Comparison of ENCODE assay signal across 18 mouse cellular contexts in the genomic region with DNA sequence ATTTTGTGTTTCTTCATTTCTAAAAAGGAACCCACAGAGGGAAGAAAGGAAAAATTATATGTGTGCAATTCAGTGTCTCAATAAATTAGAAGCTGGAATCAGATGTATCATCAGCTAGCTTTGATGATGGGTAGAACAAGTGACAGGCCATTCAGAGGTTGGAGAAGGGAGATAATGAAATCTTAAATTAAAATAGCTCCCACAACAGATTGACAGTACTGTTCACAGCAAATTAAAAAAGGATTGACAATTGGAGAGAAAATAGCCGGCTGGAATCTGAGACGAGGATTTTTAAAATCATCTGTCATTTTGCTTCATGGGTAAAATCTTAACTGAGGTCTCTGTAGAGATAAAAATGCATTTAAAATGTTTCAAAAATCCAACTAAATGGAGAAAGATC.
A peak's percentile ranks its signal among the peaks of the same experiment; 100 is the strongest.
DNase-seq lines count a peak whose midpoint lies in the region; ATAC-seq lines count a peak whose summit lies in the region.
"Had no signal": no experiment of that assay in that cellular context is flagged by ENCODE, and none has a peak within 500 bp of the region (broad histone marks: within the 10 kb centered on the region; RNA-seq: fewer than 3 reads in every experiment).

No protein-coding gene starts in this region.

- H3K36me3 ChIP-seq in forebrain, embryonic 14.5 days (ENCODE audit: control insufficient read depth, insufficient read depth, low read length), result no peaks in the 10 kb centered on the region
- H3K36me3 ChIP-seq in forebrain, embryonic 10.5 days (replicated peaks), result no peaks in the 10 kb centered on the region
- no peaks in the 10 kb centered on the region for H3K36me3 ChIP-seq in hindbrain, embryonic 15.5 days
- H3K36me3 ChIP-seq in hindbrain, embryonic 16.5 days (ENCODE audit: control insufficient read depth, insufficient read depth, low read length), result no peaks in the 10 kb centered on the region
- no peaks in the 10 kb centered on the region for H3K36me3 ChIP-seq in midbrain, embryonic 14.5 days (ENCODE audit: control insufficient read depth, insufficient read depth, low read length)
- H3K36me3 ChIP-seq in midbrain, embryonic 11.5 days (ENCODE audit: control insufficient read depth, insufficient read depth, low read length), result no peaks in the 10 kb centered on the region
- H3K36me3 ChIP-seq: embryonic facial prominence, embryonic 15.5 days; heart, embryonic 12.5 days; hindbrain, embryonic 12.5 days had no signal

- H3K9ac ChIP-seq in forebrain, embryonic 14.5 days (ENCODE audit: low read length), result no peak overlapping the region
- no peak overlapping the region for H3K9ac ChIP-seq in hindbrain, embryonic 15.5 days
- H3K9ac ChIP-seq in hindbrain, embryonic 16.5 days (ENCODE audit: low read depth, low read length), result no peak overlapping the region
- no peak overlapping the region for H3K9ac ChIP-seq in midbrain, embryonic 14.5 days (replicated peaks; ENCODE audit: low read length)
- H3K9ac ChIP-seq in midbrain, embryonic 11.5 days (ENCODE audit: low read length), result no peak overlapping the region
- H3K9ac ChIP-seq: embryonic facial prominence, embryonic 15.5 days; heart, embryonic 12.5 days; hindbrain, embryonic 12.5 days had no signal

- peak; percentile 54; the same call in 1 of the 2 replicates for ATAC-seq in forebrain, embryonic 14.5 days
- ATAC-seq in hindbrain, embryonic 15.5 days (ENCODE audit: low FRiP score, low read depth), result no peak
- ATAC-seq in hindbrain, embryonic 16.5 days, result no peak
- ATAC-seq in midbrain, embryonic 14.5 days (ENCODE audit: low FRiP score, low TSS enrichment), result no peak
- ATAC-seq in midbrain, embryonic 11.5 days (ENCODE audit: low FRiP score), result no peak
- ATAC-seq: inflammation-experienced regulatory T-cells, adult 6 months; intestine, postnatal 0 days had no signal

- no peak overlapping the region for H3K4me3 ChIP-seq in forebrain, embryonic 14.5 days (ENCODE audit: low read depth, low read length)
- H3K4me3 ChIP-seq in forebrain, embryonic 10.5 days, result no peak overlapping the region
- no peak overlapping the region for H3K4me3 ChIP-seq in hindbrain, embryonic 15.5 days
- no peak overlapping the region for H3K4me3 ChIP-seq in hindbrain, embryonic 16.5 days (ENCODE audit: low read length)
- no peak overlapping the region for H3K4me3 ChIP-seq in midbrain, embryonic 14.5 days (replicated peaks; ENCODE audit: low read depth, low read length)
- no peak overlapping the region for H3K4me3 ChIP-seq in midbrain, embryonic 11.5 days (ENCODE audit: low read depth, low read length)
- H3K4me3 ChIP-seq: embryonic facial prominence, embryonic 15.5 days; erythroblast, embryonic 14.5 days; gastrocnemius, adult 2 months; heart, embryonic 12.5 days; hindbrain, embryonic 12.5 days had no signal

- H3K27me3 ChIP-seq in forebrain, embryonic 14.5 days (replicated peaks; ENCODE audit: control insufficient read depth, insufficient read depth, low read length), result no peaks in the 10 kb centered on the region
- no peaks in the 10 kb centered on the region for H3K27me3 ChIP-seq in forebrain, embryonic 10.5 days (ENCODE audit: poor library complexity, severe bottlenecking)
- no peaks in the 10 kb centered on the region for H3K27me3 ChIP-seq in hindbrain, embryonic 15.5 days
- H3K27me3 ChIP-seq in hindbrain, embryonic 16.5 days (replicated peaks; ENCODE audit: control insufficient read depth, insufficient read depth, low read length), result no peaks in the 10 kb centered on the region
- H3K27me3 ChIP-seq in midbrain, embryonic 14.5 days (ENCODE audit: control insufficient read depth, insufficient read depth, low read length), result no peaks in the 10 kb centered on the region
- no peaks in the 10 kb centered on the region for H3K27me3 ChIP-seq in midbrain, embryonic 11.5 days (ENCODE audit: control insufficient read depth, insufficient read depth, low read length)
- H3K27me3 ChIP-seq: embryonic facial prominence, embryonic 15.5 days; heart, embryonic 12.5 days; hindbrain, embryonic 12.5 days had no signal

- peak; percentile 29 for DNase-seq in forebrain, embryonic 14.5 days (ENCODE audit: low spot score)
- DNase-seq in forebrain, embryonic 10.5 days (ENCODE audit: extremely low spot score, low spot score), result no peak
- DNase-seq in midbrain, embryonic 14.5 days, result no peak
- DNase-seq in midbrain, embryonic 11.5 days (ENCODE audit: low spot score, missing footprints), result no peak
- DNase-seq in adrenal gland, postnatal 4 days (ENCODE audit: low spot score in 2 of 2), result no peak
- DNase-seq: adrenal gland, postnatal 10 days; cerebellum, adult 2 months; cerebellum, postnatal 10 days; gastrocnemius, adult 2 months; gastrocnemius, postnatal 25 days had no signal

- no peak overlapping the region for H3K4me2 ChIP-seq in forebrain, embryonic 14.5 days (ENCODE audit: low read length)
- no peak overlapping the region for H3K4me2 ChIP-seq in hindbrain, embryonic 15.5 days
- H3K4me2 ChIP-seq in hindbrain, embryonic 16.5 days (ENCODE audit: low read length), result no peak overlapping the region
- H3K4me2 ChIP-seq in midbrain, embryonic 14.5 days (ENCODE audit: low read length), result no peak overlapping the region
- no peak overlapping the region for H3K4me2 ChIP-seq in midbrain, embryonic 11.5 days
- H3K4me2 ChIP-seq: embryonic facial prominence, embryonic 15.5 days; heart, embryonic 12.5 days; hindbrain, embryonic 12.5 days had no signal

- WGBS in forebrain, embryonic 14.5 days, result 33% methylated on average over 2 of the region's 2 CpGs
- WGBS in forebrain, embryonic 10.5 days, result 86% methylated on average over 2 of the region's 2 CpGs
- WGBS in hindbrain, embryonic 15.5 days, result 30% methylated on average over 2 of the region's 2 CpGs
- 29% methylated on average over 2 of the region's 2 CpGs for WGBS in hindbrain, embryonic 16.5 days
- WGBS in midbrain, embryonic 14.5 days, result 15% methylated on average over 2 of the region's 2 CpGs
- WGBS in midbrain, embryonic 11.5 days, result 67% methylated on average over 2 of the region's 2 CpGs

- no peaks in the 10 kb centered on the region for H3K9me3 ChIP-seq in forebrain, embryonic 14.5 days (replicated peaks; ENCODE audit: control insufficient read depth, low read length)
- no peaks in the 10 kb centered on the region for H3K9me3 ChIP-seq in forebrain, embryonic 10.5 days
- no peaks in the 10 kb centered on the region for H3K9me3 ChIP-seq in hindbrain, embryonic 15.5 days
- H3K9me3 ChIP-seq in hindbrain, embryonic 16.5 days (ENCODE audit: control insufficient read depth, low read length), result no peaks in the 10 kb centered on the region
- no peaks in the 10 kb centered on the region for H3K9me3 ChIP-seq in midbrain, embryonic 14.5 days (ENCODE audit: control insufficient read depth, low read length)
- H3K9me3 ChIP-seq in midbrain, embryonic 11.5 days (ENCODE audit: control insufficient read depth, low read length), result no peaks in the 10 kb centered on the region
- H3K9me3 ChIP-seq: embryonic facial prominence, embryonic 15.5 days; heart, embryonic 12.5 days; hindbrain, embryonic 12.5 days had no signal

- peaks cover 3% of the 10 kb centered on the region; the same call in 1 of the 2 replicates for H3K4me1 ChIP-seq in forebrain, embryonic 14.5 days (ENCODE audit: control insufficient read depth, insufficient read depth, low read length)
- peaks cover 8% of the 10 kb centered on the region for H3K4me1 ChIP-seq in forebrain, embryonic 10.5 days
- no peaks in the 10 kb centered on the region for H3K4me1 ChIP-seq in hindbrain, embryonic 15.5 days (replicated peaks)
- H3K4me1 ChIP-seq in hindbrain, embryonic 16.5 days (ENCODE audit: control insufficient read depth, insufficient read depth, low read depth, low read length), result no peaks in the 10 kb centered on the region
- 0 out of 2 replicates have a peak, but pooled peaks cover 5% of the 10 kb centered on the region for H3K4me1 ChIP-seq in midbrain, embryonic 14.5 days (ENCODE audit: control insufficient read depth, insufficient read depth, low read length)
- H3K4me1 ChIP-seq in midbrain, embryonic 11.5 days (ENCODE audit: control insufficient read depth, insufficient read depth, low read length), result no peaks in the 10 kb centered on the region
- H3K4me1 ChIP-seq: embryonic facial prominence, embryonic 15.5 days; hindbrain, embryonic 12.5 days had no signal

- no peak overlapping the region; the same call in 1 of the 2 replicates for H3K27ac ChIP-seq in forebrain, embryonic 14.5 days (ENCODE audit: low read depth, low read length)
- H3K27ac ChIP-seq in forebrain, embryonic 10.5 days, result no peak overlapping the region
- H3K27ac ChIP-seq in hindbrain, embryonic 15.5 days (replicated peaks), result 0 out of 2 replicates have a peak overlapping the region, but pooled peaks have one; percentile 20
- H3K27ac ChIP-seq in hindbrain, embryonic 16.5 days (ENCODE audit: low read depth, low read length), result no peak overlapping the region
- H3K27ac ChIP-seq in midbrain, embryonic 14.5 days (replicated peaks; ENCODE audit: low read depth, low read length), result 0 out of 2 replicates have a peak overlapping the region, but pooled peaks have one; percentile 49
- H3K27ac ChIP-seq in midbrain, embryonic 11.5 days (ENCODE audit: low read depth, low read length), result no peak overlapping the region
- H3K27ac ChIP-seq: embryonic facial prominence, embryonic 15.5 days; gastrocnemius, adult 2 months had no signal

Comparison
In these comparisons a context has a peak if more than half of its experiments do, and no peak if none do; other contexts are left out.
1. H3K27ac ChIP-seq: peak in hindbrain, embryonic 15.5 days (single experiment) and midbrain, embryonic 14.5 days (single experiment); none in forebrain, embryonic 14.5 days (single experiment), forebrain, embryonic 10.5 days (single experiment), hindbrain, embryonic 16.5 days (single experiment) and midbrain, embryonic 11.5 days (single experiment).